Comparison of ENCODE assay signal across 8 mouse cellular contexts in genomic region chr7:71471658-71472383, GRCm38 (mm10).
DNase-seq lines count a peak whose midpoint lies in the region; ATAC-seq and TF ChIP-seq lines count a peak whose summit lies in the region.

No protein-coding gene starts in this region.

- peak overlapping the region; percentile 62 for H3K27ac ChIP-seq in embryonic facial prominence, embryonic 10.5 days (replicated peaks)
- peak overlapping the region; percentile 4 to 31; a peak in 1 of 4 replicates for H3K27ac ChIP-seq in heart, embryonic 14.5 days (replicated peaks in 1 of 2; ENCODE audit: control insufficient read depth in 1 of 2, insufficient read depth in 1 of 2, low read depth in 2 of 2, low read length in 2 of 2)
- no peak overlapping the region for H3K27ac ChIP-seq in midbrain, postnatal 0 days (ENCODE audit: low read depth, low read length)

- no peaks in the 10 kb centered on the region for H3K36me3 ChIP-seq in embryonic facial prominence, embryonic 10.5 days (replicated peaks)
- H3K36me3 ChIP-seq in heart, embryonic 14.5 days (ENCODE audit: control insufficient read depth, insufficient read depth, low read length), result no peaks in the 10 kb centered on the region
- no peaks in the 10 kb centered on the region for H3K36me3 ChIP-seq in midbrain, postnatal 0 days (ENCODE audit: insufficient read depth, low read length)

- 0 out of 2 replicates have a peak overlapping the region, but pooled peaks have one; percentile 27 for H3K9ac ChIP-seq in heart, embryonic 14.5 days (ENCODE audit: low read length)
- H3K9ac ChIP-seq in midbrain, postnatal 0 days (replicated peaks; ENCODE audit: low read length, poor library complexity, severe bottlenecking), result no peak overlapping the region

- 42% methylated on average over 18 of the region's 18 CpGs for WGBS in embryonic facial prominence, embryonic 10.5 days
- 14% methylated on average over 18 of the region's 18 CpGs for WGBS in heart, embryonic 14.5 days
- WGBS in midbrain, postnatal 0 days, result 68% methylated on average over 18 of the region's 18 CpGs

- H3K4me2 ChIP-seq in heart, embryonic 14.5 days (ENCODE audit: low read length), result peak overlapping the region; percentile 50
- H3K4me2 ChIP-seq in midbrain, postnatal 0 days (ENCODE audit: low read depth, low read length, poor library complexity, severe bottlenecking), result no peak overlapping the region

- H3K4me1 ChIP-seq in embryonic facial prominence, embryonic 10.5 days, result peaks cover 36% of the 10 kb centered on the region
- H3K4me1 ChIP-seq in heart, embryonic 14.5 days (ENCODE audit: control insufficient read depth in 2 of 2, insufficient read depth in 2 of 2, low read length in 2 of 2), result peaks cover 11 to 13% of the 10 kb centered on the region in 2 experiments
- H3K4me1 ChIP-seq in midbrain, postnatal 0 days (ENCODE audit: insufficient read depth, low read length), result no peaks in the 10 kb centered on the region

- H3K27me3 ChIP-seq in embryonic facial prominence, embryonic 10.5 days (replicated peaks; ENCODE audit: low read depth, poor library complexity, severe bottlenecking), result no peaks in the 10 kb centered on the region
- no peaks in the 10 kb centered on the region for H3K27me3 ChIP-seq in heart, embryonic 14.5 days (ENCODE audit: control insufficient read depth, insufficient read depth, low read length)
- H3K27me3 ChIP-seq in midbrain, postnatal 0 days (ENCODE audit: insufficient read depth, low read length), result no peaks in the 10 kb centered on the region

- H3K4me3 ChIP-seq in embryonic facial prominence, embryonic 10.5 days, result 0 out of 2 replicates have a peak overlapping the region, but pooled peaks have one; percentile 9
- H3K4me3 ChIP-seq in heart, embryonic 14.5 days (ENCODE audit: control insufficient read depth in 1 of 2, insufficient read depth in 1 of 2, low read depth in 1 of 2, low read length in 2 of 2), result peak overlapping the region in 1 of 2 experiments; percentile 1; a peak in 1 of 4 replicates
- no peak overlapping the region for H3K4me3 ChIP-seq in midbrain, postnatal 0 days (ENCODE audit: low read depth, low read length)

- H3K9me3 ChIP-seq in embryonic facial prominence, embryonic 10.5 days, result no peaks in the 10 kb centered on the region
- no peaks in the 10 kb centered on the region for H3K9me3 ChIP-seq in heart, embryonic 14.5 days (ENCODE audit: control insufficient read depth, low read length)
- no peaks in the 10 kb centered on the region for H3K9me3 ChIP-seq in midbrain, postnatal 0 days (ENCODE audit: low read length)

- TF ChIP-seq CTCF in midbrain, postnatal 0 days (IDR thresholded peaks at IDR 0.05), result no peak

- peak; percentile 26 to 35 for DNase-seq in layer of hippocampus, postnatal 14 days (ENCODE audit: low spot score in 2 of 2)
- no peak for DNase-seq in layer of hippocampus, adult 9-10 months (ENCODE audit: low spot score)
- peak; percentile 26 for DNase-seq in embryonic facial prominence, embryonic 10.5 days (ENCODE audit: low spot score)
- peak; percentile 60 to 65 for DNase-seq in kidney, postnatal 25 days
- peak; percentile 82 for DNase-seq in mesoderm, embryonic 11.5 days (ENCODE audit: low read depth, low spot score)
- peak; percentile 65 for DNase-seq in urinary bladder, postnatal 4 days (ENCODE audit: low spot score in 2 of 2)
- no peak for DNase-seq in midbrain, postnatal 0 days (ENCODE audit: low spot score)

- ATAC-seq in heart, embryonic 14.5 days (ENCODE audit: insufficient number of reproducible peaks, insufficient read depth, low FRiP score, low read depth), result no peak
- no peak for ATAC-seq in midbrain, postnatal 0 days (ENCODE audit: low FRiP score)

Comparison
In these comparisons a context has a peak if more than half of its experiments do, and no peak if none do; other contexts are left out.
1. DNase-seq: peak in layer of hippocampus, postnatal 14 days (2 of 2), embryonic facial prominence, embryonic 10.5 days (single experiment), kidney, postnatal 25 days (2 of 2), mesoderm, embryonic 11.5 days (single experiment) and urinary bladder, postnatal 4 days (2 of 2); none in layer of hippocampus, adult 9-10 months (single experiment) and midbrain, postnatal 0 days (single experiment).